In the genomic region with DNA sequence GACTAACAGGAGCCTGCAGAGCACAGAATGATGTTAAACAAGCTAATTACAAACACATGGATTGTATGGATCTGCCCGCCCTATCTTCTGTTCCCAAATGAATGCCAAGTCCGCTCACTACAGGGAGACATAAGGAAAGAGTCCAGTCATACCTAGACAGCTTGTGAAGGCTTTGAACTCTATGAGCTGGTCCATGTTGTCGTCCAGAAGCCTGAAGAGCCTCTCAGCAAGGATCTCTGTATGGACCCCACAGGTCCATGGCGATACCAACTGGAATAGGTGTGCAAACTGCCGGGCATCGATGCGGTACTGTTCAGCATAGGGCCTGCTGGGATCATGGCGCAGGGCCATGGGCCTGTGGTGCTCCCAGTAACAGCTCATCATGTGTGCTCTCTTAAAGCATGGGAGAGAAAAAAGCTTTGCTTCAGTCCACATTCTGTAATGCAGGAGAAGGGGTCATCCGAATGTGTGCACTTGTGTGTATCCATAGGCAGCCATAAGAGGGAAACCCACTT, we compare ENCODE assay signal across 25 mouse cellular contexts. TPM values are rescaled to one million over a fixed set of nuclear protein-coding genes. Genes with fewer than 3 reads are reported as not detected.
DNase-seq lines count a peak whose midpoint lies in the region; ATAC-seq and TF ChIP-seq lines count a peak whose summit lies in the region.
"Had no signal": no experiment of that assay in that cellular context is flagged by ENCODE, and none has a peak within 500 bp of the region (broad histone marks: within the 10 kb centered on the region; RNA-seq: fewer than 3 reads in every experiment).

No protein-coding gene starts in this region.

- no peak overlapping the region for H3ac ChIP-seq in myocyte (ENCODE audit: control insufficient read depth, insufficient read length)

- H3K4me2 ChIP-seq in kidney, postnatal 0 days (ENCODE audit: low read length), result no peak overlapping the region
- H3K4me2 ChIP-seq in myocyte (ENCODE audit: low read depth), result no peak overlapping the region
- H3K4me2 ChIP-seq: forebrain, embryonic 15.5 days; heart, embryonic 13.5 days; hindbrain, embryonic 14.5 days; intestine, embryonic 15.5 days; limb, embryonic 13.5 days; liver, embryonic 13.5 days; midbrain, embryonic 12.5 days; neural tube, embryonic 13.5 days had no signal

- no peaks in the 10 kb centered on the region for H3K9me3 ChIP-seq in kidney, postnatal 0 days (replicated peaks; ENCODE audit: low read length)
- H3K9me3 ChIP-seq: forebrain, embryonic 15.5 days; heart, embryonic 13.5 days; intestine, embryonic 15.5 days; limb, embryonic 13.5 days; liver, embryonic 13.5 days; midbrain, embryonic 12.5 days; neural tube, embryonic 13.5 days had no signal

- no peaks in the 10 kb centered on the region; the same call in none of the 2 replicates for H3K4me1 ChIP-seq in cerebellum, adult 2 months (ENCODE audit: control insufficient read depth, insufficient read depth, low read length)
- no peaks in the 10 kb centered on the region; the same call in 1 of the 2 replicates for H3K4me1 ChIP-seq in kidney, postnatal 0 days (replicated peaks; ENCODE audit: insufficient read depth, low read length)
- H3K4me1 ChIP-seq: forebrain, embryonic 15.5 days; intestine, embryonic 15.5 days; limb, embryonic 13.5 days; midbrain, embryonic 12.5 days; neural tube, embryonic 13.5 days had no signal

- H3K27ac ChIP-seq in cerebellum, adult 2 months (ENCODE audit: insufficient read depth, low read length), result no peak overlapping the region
- no peak overlapping the region for H3K27ac ChIP-seq in kidney, postnatal 0 days
- H3K27ac ChIP-seq: forebrain, embryonic 15.5 days; heart, adult 2 months; heart, embryonic 13.5 days; hindbrain, embryonic 14.5 days; intestine, embryonic 15.5 days; limb, embryonic 13.5 days; liver, embryonic 13.5 days; midbrain, embryonic 12.5 days; neural tube, embryonic 13.5 days had no signal

- TF ChIP-seq POLR2A in cerebellum, adult 2 months (IDR thresholded peaks at IDR 0.05; ENCODE audit: borderline replicate concordance, insufficient read depth, low read length), result no peak
- no peak for TF ChIP-seq POLR2A in myocyte (IDR thresholded peaks at IDR 0.05; ENCODE audit: insufficient read length, low read depth)

- WGBS in cerebellum, adult 2 months, result 20% methylated on average over 9 of the region's 9 CpGs
- WGBS in kidney, postnatal 0 days, result 98% methylated on average over 9 of the region's 9 CpGs

- no peak for TF ChIP-seq CTCF in cerebellum, adult 2 months (IDR thresholded peaks at IDR 0.05; ENCODE audit: borderline replicate concordance, insufficient read depth, low read depth, low read length)
- TF ChIP-seq CTCF in kidney, postnatal 0 days (IDR thresholded peaks at IDR 0.05; ENCODE audit: low read depth), result no peak

- 0 out of 2 replicates have a peak, but pooled peaks have one; percentile 27 for ATAC-seq in kidney, postnatal 0 days (replicated peaks; ENCODE audit: low FRiP score, low read depth)
- ATAC-seq: forebrain, embryonic 15.5 days; intestine, embryonic 15.5 days; Patski had no signal

- H3K9ac ChIP-seq in kidney, postnatal 0 days (ENCODE audit: low read depth, low read length), result no peak overlapping the region
- H3K9ac ChIP-seq: forebrain, embryonic 15.5 days; heart, embryonic 13.5 days; hindbrain, embryonic 14.5 days; intestine, embryonic 15.5 days; limb, embryonic 13.5 days; liver, embryonic 13.5 days; midbrain, embryonic 12.5 days; neural tube, embryonic 13.5 days had no signal

- peak; percentile 54 to 65 for DNase-seq in cerebellum, adult 2 months
- DNase-seq in cerebellum, adult 11 months, result no peak
- DNase-seq in kidney, postnatal 0 days (ENCODE audit: low spot score), result no peak
- no peak for DNase-seq in kidney, postnatal 10 days
- peak; percentile 50 for DNase-seq in cerebellum, adult 9-11 months
- no peak for DNase-seq in gastrocnemius, postnatal 4 days (ENCODE audit: low spot score in 2 of 2)
- DNase-seq: adrenal gland, adult 8-10 months; gastrocnemius, postnatal 14 days; heart, adult 2 months; kidney, adult 9 months; kidney, postnatal 36 days; layer of hippocampus, postnatal 36 days; liver, embryonic 13.5 days; lung, adult 2 months; lung, postnatal 14 days; thymus, postnatal 25 days had no signal

- H3K36me3 ChIP-seq in kidney, postnatal 0 days (ENCODE audit: insufficient read depth, low read length), result peaks cover 23% of the 10 kb centered on the region; the same call in 1 of the 2 replicates
- peaks cover 7% of the 10 kb centered on the region for H3K36me3 ChIP-seq in myocyte (ENCODE audit: control insufficient read depth, insufficient read depth)

- H3K4me3 ChIP-seq in cerebellum, adult 2 months (replicated peaks; ENCODE audit: insufficient read depth, low read depth, low read length), result no peak overlapping the region
- no peak overlapping the region for H3K4me3 ChIP-seq in kidney, postnatal 0 days (replicated peaks; ENCODE audit: low read depth, low read length)
- no peak overlapping the region for H3K4me3 ChIP-seq in myocyte
- H3K4me3 ChIP-seq: forebrain, embryonic 15.5 days; heart, adult 2 months; heart, embryonic 13.5 days; intestine, embryonic 15.5 days; limb, embryonic 13.5 days; liver, embryonic 13.5 days; midbrain, embryonic 12.5 days; neural tube, embryonic 13.5 days had no signal

- H3K27me3 ChIP-seq in cerebellum, adult 2 months (ENCODE audit: control insufficient read depth, insufficient read depth, low read length), result no peaks in the 10 kb centered on the region
- no peaks in the 10 kb centered on the region for H3K27me3 ChIP-seq in kidney, postnatal 0 days (ENCODE audit: insufficient read depth, low read length)
- H3K27me3 ChIP-seq in myocyte (ENCODE audit: control insufficient read depth, insufficient read depth, insufficient read length), result no peaks in the 10 kb centered on the region
- H3K27me3 ChIP-seq: forebrain, embryonic 15.5 days; heart, embryonic 13.5 days; intestine, embryonic 15.5 days; limb, embryonic 13.5 days; liver, embryonic 13.5 days; midbrain, embryonic 12.5 days; neural tube, embryonic 13.5 days; Patski had no signal

- no peaks in the 10 kb centered on the region for H3K79me2 ChIP-seq in myocyte (ENCODE audit: control insufficient read depth, insufficient read depth)

TF ChIP-seq in myocyte, 11 proteins besides CTCF, POLR2A, EP300 and RAD21:
- TF ChIP-seq REST (IDR thresholded peaks at IDR 0.05; ENCODE audit: insufficient read depth, insufficient read length) (no peak), POLR2AphosphoS2 (IDR thresholded peaks at IDR 0.05; ENCODE audit: insufficient read length, low read depth) (peak; percentile 53), SRF (IDR thresholded peaks at IDR 0.05; ENCODE audit: control insufficient read depth, insufficient read length, low read depth) (no peak), USF1 (IDR thresholded peaks at IDR 0.05; ENCODE audit: low read depth) (no peak), MYOG (IDR thresholded peaks at IDR 0.05; ENCODE audit: control insufficient read depth in 1 of 3, insufficient read depth in 1 of 3, insufficient read length in 2 of 3, low read depth in 2 of 3) (no peak), E2F4 (IDR thresholded peaks at IDR 0.05; ENCODE audit: insufficient read depth) (no peak), MYOD1 (IDR thresholded peaks at IDR 0.05; ENCODE audit: control insufficient read depth in 1 of 3, insufficient read length in 2 of 3, low read depth in 2 of 3) (no peak)

RNA-seq across cellular contexts. Expression of a gene that starts 9.1 kb away (rescaled TPM):
- 558 and 599 TPM in 2 replicates for polyA plus RNA-seq in cerebellum, adult 2 months (2012; rRNA removed)
- 566 and 696 TPM in 2 replicates for polyA plus RNA-seq in kidney, postnatal 0 days (2015; fragmentation: Nextera tagmentation; extraction: Ambion mirVana)
- polyA plus RNA-seq in myocyte (2012; fragmentation: generic; extraction: Trizol), result 1,627 TPM
- 1,000 to 10,000 TPM; 1,069 to 1,134 TPM for total RNA-seq in gastrocnemius, postnatal 4 days (2021)

Comparison
In these comparisons a context has a peak if more than half of its experiments do, and no peak if none do; other contexts are left out.
1. DNase-seq: peak in cerebellum, adult 2 months (2 of 2) and cerebellum, adult 9-11 months (single experiment); none in cerebellum, adult 11 months (single experiment), kidney, postnatal 0 days (single experiment), kidney, postnatal 10 days (single experiment) and gastrocnemius, postnatal 4 days (0 of 2).